Mouse (Mus musculus) left cerebral cortex, adult 2 months (tissue): ENCODE results near the gene Tcf7l1. TPM values are rescaled to one million over a fixed set of nuclear protein-coding genes. Genes with fewer than 3 reads are reported as not detected.
"Not testable (repeated sequence)": the region's sequence is repeated elsewhere in the genome, so short reads cannot be mapped to it uniquely, and the experiment has no call there.

ENCODE experiments used
- DNase-seq, 2 experiments: peaks; one replicate each; pipeline ENCODE4 v3.0.0; 2021 to 2022; ENCODE audit warnings: low spot score in 2 of 2, mixed read lengths in 1 of 2; ENCODE audit errors: extremely low spot score in 1 of 2
- H3K27ac ChIP-seq: fragments of 200-600 bp; 2 replicates; pipeline ENCODE4 v1.8.1; 2022
- H3K4me3 ChIP-seq: fragments of 200-600 bp; 2 replicates; pipeline ENCODE4 v1.8.1; 2022
- CTCF ChIP-seq: fragments of 200-600 bp; IDR thresholded peaks from 2 replicates; pipeline ENCODE4 v1.8.1; 2022; ENCODE audit warnings: antibody characterized with exemption, mild to moderate bottlenecking, moderate library complexity
- intact Hi-C: fragments of 180-260 bp; cut with DNase I; formaldehyde crosslinking; loops from one replicate; pipeline ENCODE4 v1.15.1; 2025
- long read RNA-seq, 2 experiments: library from polyadenylated mRNA; stranded (forward); transcript quantifications; one replicate each; pipeline ENCODE4 v2.0.0; 2021; ENCODE audit warnings: borderline mapping rate in 2 of 2
- total RNA-seq, 2 experiments: library from RNA; stranded (reverse); gene quantifications; 2 replicates each; pipeline ENCODE4 v1.2.3; 2021

The Tcf7l1 gene
- total RNA-seq = 1 to 10 TPM; 2.9 to 3.8 TPM
- long read RNA-seq, experiment 1, partial matches to known transcripts = 1 of 6 reads
- long read RNA-seq, experiment 1, other reads (novel, unspliced or antisense) = 0 of 6 reads
- long read RNA-seq, experiment 2, partial matches to known transcripts = 0 of 5 reads
- long read RNA-seq, experiment 2, other reads (novel, unspliced or antisense) = 2 of 5 reads

DNA sequence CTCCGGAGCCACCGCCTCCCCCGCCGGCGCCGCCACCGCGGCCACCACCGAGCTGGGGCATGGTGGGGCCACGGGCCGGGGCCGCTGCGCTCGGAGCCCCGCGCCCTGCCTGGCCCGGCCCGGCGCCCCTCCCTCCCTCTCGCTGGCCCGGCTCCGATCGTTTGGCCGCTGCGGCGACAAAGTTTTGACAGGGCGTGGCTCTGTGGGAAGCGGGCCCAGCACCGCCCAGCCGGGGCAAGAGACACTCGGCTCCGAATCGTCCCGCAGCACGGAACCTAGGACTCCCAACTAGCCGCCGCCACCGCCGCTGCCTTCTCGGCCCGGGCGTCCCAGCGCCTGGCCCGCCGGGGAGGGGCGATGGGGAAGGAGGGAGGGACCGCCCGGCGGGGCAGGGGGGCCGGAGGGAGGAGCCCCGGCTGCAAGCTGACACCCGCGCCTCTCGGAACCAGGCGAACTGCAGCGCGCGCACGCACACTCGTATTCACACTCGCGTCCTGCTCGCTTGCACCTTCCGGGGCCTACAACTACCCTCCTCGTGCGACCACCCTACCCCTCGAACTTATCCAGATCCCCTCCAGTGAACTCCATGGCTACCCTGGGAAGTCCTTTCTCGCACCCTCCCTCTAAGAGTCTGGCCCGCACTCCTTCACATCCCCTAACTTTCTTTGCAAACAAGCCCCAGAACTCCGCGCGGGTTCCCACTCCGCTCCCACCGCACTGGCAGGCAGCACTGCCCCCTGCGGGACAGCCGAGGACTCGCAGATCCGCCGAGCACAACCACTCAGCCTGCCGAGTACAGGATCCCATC, at the start of gene Tcf7l1:
Gene Tcf7l1 (minus strand): TSS at position 363 of the 808 bp plus-strand sequence.
- intact Hi-C loops = loop anchor here (1.0 to 2.0 kb wide), 3 partner anchors 42 to 152 kb away; no protein-coding TSS in a partner anchor
- Histone ChIP-seq H3K27ac (peak within 1 kb of the TSS; percentile 57), H3K4me3 (peak within 1 kb of the TSS; percentile 45)
- peak; percentile 98 for TF ChIP-seq CTCF
- peak; percentile 86 to 92 for DNase-seq

DNA sequence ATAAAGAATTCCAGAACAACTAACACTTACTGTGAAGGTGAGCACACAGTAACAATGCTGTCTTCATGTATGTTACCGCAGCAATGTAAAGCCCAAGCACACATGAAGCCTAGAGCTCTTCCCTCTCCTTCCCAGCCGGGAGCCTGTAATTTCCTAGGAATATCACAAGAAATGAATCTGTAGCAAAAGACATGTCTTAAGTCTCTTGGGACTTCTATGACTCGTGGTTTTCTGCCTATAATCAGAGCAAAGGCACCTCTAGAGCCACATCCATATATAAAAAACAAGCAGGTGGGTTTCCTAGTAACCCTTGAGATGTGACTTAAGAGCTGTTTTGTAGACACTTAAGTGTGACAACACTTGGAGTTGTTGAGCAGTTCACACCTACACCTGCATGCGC, 48.7 kb upstream of the Tcf7l1 start:
- no peak overlapping the region for H3K27ac ChIP-seq
- no peak for TF ChIP-seq CTCF
- intact Hi-C loops = no loop called here
- DNase-seq = no peak
- no peak overlapping the region for H3K4me3 ChIP-seq

DNA sequence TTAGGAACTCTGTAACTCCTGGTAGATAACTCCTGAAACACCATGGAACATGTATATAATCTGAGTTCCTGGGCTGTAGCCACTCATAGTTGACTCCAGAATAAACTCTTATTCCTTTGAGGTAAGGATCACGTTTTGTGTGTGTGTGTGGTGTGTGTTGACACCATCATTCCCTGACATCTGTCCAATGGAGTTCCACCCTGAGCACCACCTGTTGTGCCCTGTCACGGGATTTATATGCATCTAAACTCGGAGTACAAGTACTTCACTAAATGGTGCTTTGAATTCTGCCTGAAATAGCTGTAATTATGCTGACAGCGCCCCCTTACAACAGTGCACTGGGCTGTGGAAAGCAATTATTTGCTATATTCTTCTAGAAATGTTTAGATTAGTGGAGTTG, 45.5 kb upstream of the Tcf7l1 start:
- Histone ChIP-seq H3K4me3 (no peak overlapping the region), H3K27ac (no peak overlapping the region)
- intact Hi-C loops = no loop called here
- no peak for TF ChIP-seq CTCF
- DNase-seq = no peak

DNA sequence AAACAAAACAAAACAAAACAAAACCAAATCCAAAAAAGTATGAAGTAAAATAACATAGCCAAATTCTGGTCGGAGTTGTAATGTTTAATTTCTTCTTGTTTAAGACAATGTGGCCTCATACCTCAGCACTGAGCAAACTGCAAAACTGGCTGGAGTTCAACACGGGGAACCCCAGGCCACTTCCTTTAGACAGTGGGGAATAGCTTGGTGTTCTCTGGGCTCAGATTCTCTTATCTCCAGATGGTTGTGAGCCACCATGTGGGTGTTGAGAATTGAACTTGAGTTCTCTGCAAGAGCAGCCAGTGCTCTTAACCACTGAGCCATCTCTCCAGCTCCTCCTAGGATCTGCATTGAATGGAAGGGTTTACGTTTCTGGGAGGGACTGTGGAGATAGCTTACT, 42.8 kb upstream of the Tcf7l1 start:
- no peak for DNase-seq
- no peak overlapping the region for H3K4me3 ChIP-seq
- intact Hi-C loops = loop anchor here (2.0 kb wide), 2 partner anchors 43 to 195 kb away; partner anchors contain the start of gene Tcf7l1
- TF ChIP-seq CTCF = no peak
- no peak overlapping the region for H3K27ac ChIP-seq

DNA sequence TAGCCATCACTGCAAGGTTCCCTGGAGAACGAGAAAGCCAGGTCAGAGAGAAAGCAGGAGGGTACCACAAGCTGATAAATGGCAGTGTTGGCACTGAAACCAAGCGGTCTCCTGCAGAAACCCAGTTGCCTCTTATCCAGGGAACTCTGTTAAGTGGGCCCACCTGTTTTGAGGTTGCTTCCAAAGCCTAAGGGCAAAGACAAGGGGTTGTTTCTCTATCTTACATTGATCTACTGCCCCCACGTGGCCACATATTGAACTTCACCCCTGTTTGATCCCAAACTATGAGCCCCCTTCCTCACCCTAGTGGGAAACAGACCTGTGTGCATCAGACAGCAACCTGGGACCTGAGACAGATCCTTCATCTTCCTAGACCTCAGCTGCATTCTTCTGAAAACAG, 42.2 kb upstream of the Tcf7l1 start:
- no peak overlapping the region for H3K4me3 ChIP-seq
- DNase-seq = peak; percentile 50 to 59
- intact Hi-C loops = loop anchor here (2.0 kb wide), 2 partner anchors 42 to 194 kb away; partner anchors contain the start of gene Tcf7l1
- peak; percentile 84 for TF ChIP-seq CTCF
- H3K27ac ChIP-seq = no peak overlapping the region

DNA sequence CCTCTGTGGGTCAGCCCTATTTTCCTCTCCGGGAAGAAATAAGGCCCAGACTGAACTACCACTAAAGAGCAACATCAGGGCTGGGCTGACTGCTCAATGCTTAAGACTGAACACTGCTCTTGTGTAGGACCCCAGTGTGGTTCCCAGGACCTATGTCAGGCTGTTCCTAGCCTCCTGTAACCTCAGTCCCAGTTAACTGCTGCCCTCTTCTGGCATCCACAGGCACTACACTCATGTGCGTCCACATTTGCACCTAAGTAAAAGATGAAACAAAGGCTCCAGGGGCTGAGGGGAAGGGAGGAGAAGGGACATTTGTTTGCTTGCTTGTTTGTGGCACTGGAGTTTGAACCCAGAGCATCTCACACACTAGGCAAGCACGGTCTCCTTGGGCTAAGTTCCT, 39.8 kb upstream of the Tcf7l1 start:
- H3K27ac ChIP-seq = no peak overlapping the region
- no peak for DNase-seq
- no peak overlapping the region for H3K4me3 ChIP-seq
- intact Hi-C loops = no loop called here
- peak; percentile 36 for TF ChIP-seq CTCF

DNA sequence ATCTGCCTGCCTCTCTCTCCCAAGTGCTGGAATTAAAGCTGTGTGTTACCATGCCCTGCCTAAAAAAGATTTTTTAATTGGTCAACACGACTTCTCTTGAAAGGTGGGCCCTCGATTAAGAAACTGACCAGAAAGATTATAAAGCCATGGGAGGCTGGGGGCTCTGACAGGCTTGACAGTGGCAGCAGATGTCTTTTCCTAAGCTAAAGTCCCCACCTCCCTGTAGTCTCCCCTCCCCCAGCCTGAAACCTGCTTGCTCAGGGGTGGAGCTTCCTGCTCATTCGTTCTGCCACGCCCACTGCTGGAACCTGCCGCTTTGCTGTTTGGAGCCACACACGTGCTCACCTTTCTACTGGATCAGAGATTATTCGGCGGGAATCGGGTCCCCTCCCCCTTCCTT, 39.0 kb upstream of the Tcf7l1 start:
- H3K27ac ChIP-seq, H3K4me3 ChIP-seq, DNase-seq, intact Hi-C loops: not testable (repeated sequence)

DNA sequence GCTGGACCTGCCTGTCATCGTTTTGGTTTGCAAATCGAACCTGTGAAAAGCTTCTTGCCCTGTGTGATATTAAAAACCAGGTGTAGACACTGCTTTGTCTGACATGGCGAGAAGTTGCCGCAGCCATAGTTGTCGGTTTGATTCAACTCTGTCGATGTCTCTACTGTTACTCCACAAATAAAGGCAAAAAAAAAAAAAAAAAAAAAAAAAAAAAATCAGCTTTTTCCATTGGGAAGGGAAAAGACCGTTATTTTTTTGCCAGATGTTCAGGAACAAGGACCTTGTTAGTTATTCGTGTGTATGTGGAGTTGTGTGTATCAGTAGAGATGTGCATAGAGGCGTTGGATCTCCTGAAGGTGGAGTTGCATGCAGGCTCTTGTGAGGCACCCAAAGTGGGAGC, 36.7 kb upstream of the Tcf7l1 start:
- intact Hi-C loops = no loop called here
- Histone ChIP-seq H3K4me3 (no peak overlapping the region), H3K27ac (no peak overlapping the region)
- no peak for TF ChIP-seq CTCF
- DNase-seq = no peak

DNA sequence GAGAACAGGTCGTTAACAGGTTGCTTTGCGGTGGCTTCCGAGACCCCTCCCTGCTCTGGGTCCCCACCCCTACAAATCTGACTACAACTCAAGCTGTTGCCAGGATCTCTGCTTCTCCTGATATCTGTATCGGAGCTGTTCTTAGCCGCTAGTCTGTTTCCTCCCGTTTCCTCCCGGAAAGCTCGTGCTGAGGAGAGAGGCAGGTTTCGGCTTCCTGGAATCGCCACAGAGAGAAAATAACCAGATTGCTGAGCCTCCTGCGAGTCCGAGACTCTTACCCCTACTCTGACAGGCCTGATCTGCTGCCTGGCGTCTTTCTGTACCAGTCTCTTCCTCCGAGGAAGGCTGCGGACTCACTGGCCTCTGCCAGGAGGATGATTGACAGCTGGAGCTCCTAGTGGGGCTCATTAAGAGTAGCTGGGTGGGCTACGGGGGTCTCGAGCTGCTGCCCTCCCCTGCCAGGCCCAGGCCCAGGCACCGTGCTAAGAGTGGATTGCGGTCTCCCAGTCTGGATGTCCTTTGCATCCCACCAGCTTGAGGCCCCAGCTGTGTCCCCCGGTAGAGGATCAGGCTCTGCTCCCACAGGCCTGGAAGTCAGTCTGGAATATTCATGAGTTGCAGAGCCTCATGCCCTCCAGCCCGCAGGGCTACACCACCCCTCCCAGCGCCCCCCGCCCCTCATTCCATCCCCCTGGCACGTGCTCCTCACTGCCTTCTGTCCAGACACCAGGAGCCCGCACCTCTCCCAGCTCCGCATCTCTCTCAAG, 36.1 kb upstream of the Tcf7l1 start:
- no peak for DNase-seq
- intact Hi-C loops = no loop called here
- peak overlapping the region; percentile 26 for H3K4me3 ChIP-seq
- no peak overlapping the region for H3K27ac ChIP-seq
- no peak for TF ChIP-seq CTCF

DNA sequence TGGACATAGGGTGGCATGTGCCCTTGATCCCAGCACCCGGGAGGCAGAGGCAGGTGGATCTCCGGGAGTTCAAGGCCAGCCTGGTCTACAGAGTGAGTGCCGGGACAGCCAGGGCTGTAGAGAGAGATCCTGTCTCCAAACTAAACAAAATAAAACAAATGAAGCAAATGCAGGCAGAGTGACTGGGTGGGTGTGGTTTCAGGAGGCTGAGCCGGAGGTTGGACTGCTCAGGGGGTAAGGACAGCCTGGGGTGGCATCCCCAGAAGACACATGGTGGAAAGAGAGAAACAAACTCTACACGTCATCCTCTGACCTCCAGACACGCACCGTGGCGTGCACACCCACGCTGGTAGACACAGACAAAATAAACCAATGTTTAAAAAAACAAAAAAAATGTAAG, 24.4 kb upstream of the Tcf7l1 start:
- no peak overlapping the region for H3K4me3 ChIP-seq
- no peak overlapping the region for H3K27ac ChIP-seq
- TF ChIP-seq CTCF = no peak
- intact Hi-C loops = no loop called here
- DNase-seq = no peak

DNA sequence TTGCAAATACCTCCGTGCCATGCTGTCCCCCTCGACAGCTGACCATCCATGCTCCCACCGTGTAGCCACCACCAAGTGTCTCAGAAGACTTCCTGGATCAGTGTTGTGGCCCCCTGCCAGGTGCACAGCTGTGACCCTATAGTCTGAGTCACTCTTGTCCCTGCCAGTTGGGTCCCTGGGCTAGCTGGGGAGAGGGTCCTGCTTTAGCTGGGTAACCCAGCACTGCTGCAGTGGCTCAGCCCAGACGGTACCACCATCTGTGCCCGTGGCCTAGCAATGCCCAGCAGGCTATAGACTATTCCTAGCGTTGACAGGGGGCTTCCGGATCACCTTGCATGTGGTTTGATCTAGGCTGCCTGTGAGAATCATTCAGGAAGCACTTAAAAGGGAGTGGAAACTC, 21.2 kb upstream of the Tcf7l1 start:
- no peak for TF ChIP-seq CTCF

DNA sequence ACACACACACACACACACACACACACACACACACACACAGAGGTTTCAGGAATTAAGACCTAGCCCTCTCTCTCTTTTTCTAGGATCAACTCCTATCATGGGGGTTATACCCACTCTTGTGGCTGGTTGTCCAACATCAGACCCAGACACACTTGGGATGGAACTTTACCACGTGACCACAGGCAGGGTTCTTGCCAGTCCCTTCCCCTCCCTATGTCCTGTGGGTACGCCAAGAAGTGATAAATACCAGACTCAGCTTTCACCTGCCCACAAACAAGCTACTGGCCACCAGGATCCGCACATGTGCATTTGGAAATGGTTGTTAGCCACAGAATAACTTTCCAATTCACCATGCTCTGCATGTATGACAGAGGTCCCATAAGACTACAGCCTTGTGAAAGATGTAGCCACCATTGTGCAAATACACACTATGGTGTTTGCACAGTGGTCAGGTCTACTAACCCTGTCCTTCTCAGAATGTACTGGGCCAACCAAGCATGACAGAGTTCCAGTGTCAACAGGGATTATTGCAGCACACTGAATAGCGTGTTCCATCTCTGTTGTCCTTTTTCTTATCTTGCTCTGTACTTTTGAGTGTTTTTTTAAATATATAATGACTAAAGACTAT, 20.6 kb upstream of the Tcf7l1 start:
- no peak for DNase-seq

More for the DNA sequence above, 21.2 kb upstream of the Tcf7l1 start:
- intact Hi-C loops = no loop called here
- Histone ChIP-seq H3K4me3 (no peak overlapping the region), H3K27ac (no peak overlapping the region)
- DNase-seq = no peak

More for the DNA sequence above, 20.6 kb upstream of the Tcf7l1 start:
- Histone ChIP-seq H3K4me3 (no peak overlapping the region), H3K27ac (no peak overlapping the region)
- intact Hi-C loops = no loop called here
- no peak for TF ChIP-seq CTCF
